Mouse (Mus musculus) ES-E14 (cell line): ENCODE results near the gene Slc30a3. TPM values are rescaled to one million over a fixed set of nuclear protein-coding genes. Genes with fewer than 3 reads are reported as not detected.
"Not testable (repeated sequence)": the region's sequence is repeated elsewhere in the genome, so short reads cannot be mapped to it uniquely, and the experiment has no call there.

ENCODE experiments used
- DNase-seq: peaks from one replicate; pipeline ENCODE4 v3.0.0-alpha.2; 2013; ENCODE audit warnings: low read depth, low spot score
- H3K27ac ChIP-seq: 2 replicates; pipeline ENCODE4 v1.5.1; 2012; ENCODE audit warnings: low read depth, mild to moderate bottlenecking, low read length, moderate library complexity, mixed read lengths; ENCODE audit not compliant: poor library complexity, insufficient read depth, severe bottlenecking
- H3K36me3 ChIP-seq: 2 replicates; pipeline ENCODE4 v1.6.1; 2012; ENCODE audit warnings: mild to moderate bottlenecking, low read length, moderate library complexity, mixed read lengths; ENCODE audit not compliant: control insufficient read depth, poor library complexity, insufficient read depth, severe bottlenecking
- H3K4me1 ChIP-seq, 2 experiments: fragments of 150-350 bp in 1 of 2; sonication (generic) in 1 of 2; 2 replicates each; pipeline ENCODE4 v1.6.1; 2012; ENCODE audit warnings: low read length in 2 of 2, mild to moderate bottlenecking in 1 of 2, mixed read lengths in 1 of 2; ENCODE audit not compliant: control insufficient read depth in 2 of 2, insufficient read depth in 2 of 2, poor library complexity in 1 of 2
- H3K4me3 ChIP-seq, 2 experiments: fragments of 150-350 bp in 1 of 2; sonication (generic) in 1 of 2; 2 replicates each; pipeline ENCODE4 v1.5.1; 2012; ENCODE audit warnings: low read length in 2 of 2, low read depth in 1 of 2, mild to moderate bottlenecking in 1 of 2, mixed read lengths in 1 of 2; ENCODE audit not compliant: insufficient read depth in 1 of 2, poor library complexity in 1 of 2, severe bottlenecking in 1 of 2
- H3K9ac ChIP-seq: 2 replicates; pipeline ENCODE4 v1.6.1; 2012; ENCODE audit warnings: low read depth, mild to moderate bottlenecking, low read length, mixed read lengths; ENCODE audit not compliant: poor library complexity, insufficient read depth, severe bottlenecking
- H3K9me3 ChIP-seq: fragments of 150-350 bp; sonication (generic); 2 replicates; pipeline ENCODE4 v1.6.1; 2012; ENCODE audit warnings: low read depth, mild to moderate bottlenecking, low read length; ENCODE audit not compliant: control insufficient read depth, insufficient read depth
- CHD2 ChIP-seq: IDR thresholded peaks from 2 replicates; pipeline ENCODE4 v1.6.1; 2014; ENCODE audit warnings: mild to moderate bottlenecking, low read depth, low read length, inconsistent platforms
- HCFC1 ChIP-seq: IDR thresholded peaks from 2 replicates; pipeline ENCODE4 v1.6.1; 2012; ENCODE audit warnings: low read length, inconsistent platforms, borderline replicate concordance; ENCODE audit not compliant: insufficient read depth
- MAFK ChIP-seq: IDR thresholded peaks from 2 replicates; pipeline ENCODE4 v1.6.1; 2014; ENCODE audit warnings: mild to moderate bottlenecking, low read depth, low read length, inconsistent platforms; ENCODE audit not compliant: insufficient read depth
- ZC3H11A ChIP-seq: IDR thresholded peaks from 2 replicates; pipeline ENCODE4 v1.6.1; 2012; ENCODE audit warnings: low read depth, mild to moderate bottlenecking, inconsistent platforms, low read length, borderline replicate concordance
- ZNF384 ChIP-seq: IDR thresholded peaks from 2 replicates; pipeline ENCODE4 v1.6.1; 2012; ENCODE audit warnings: low read depth, low read length, inconsistent platforms
- in situ Hi-C, 2 experiments: fragments of 600-800 bp; cut with MboI; formaldehyde crosslinking; loops; one replicate each; pipeline ENCODE4 v1.15.1; 2025; ENCODE audit warnings: low sequenced_read_pairs in 2 of 2, inconsistent platforms in 1 of 2; ENCODE audit not compliant: unreplicated experiment in 2 of 2
- total RNA-seq: library from RNA; depleted of rRNA; stranded (reverse); fragments of 300-350 nt; gene quantifications from 2 replicates; pipeline ENCODE4 v1.2.3, GENCODE M21; 2012

Gene Slc30a3
- total RNA-seq, 1 experiment = 1.5 TPM

DNA sequence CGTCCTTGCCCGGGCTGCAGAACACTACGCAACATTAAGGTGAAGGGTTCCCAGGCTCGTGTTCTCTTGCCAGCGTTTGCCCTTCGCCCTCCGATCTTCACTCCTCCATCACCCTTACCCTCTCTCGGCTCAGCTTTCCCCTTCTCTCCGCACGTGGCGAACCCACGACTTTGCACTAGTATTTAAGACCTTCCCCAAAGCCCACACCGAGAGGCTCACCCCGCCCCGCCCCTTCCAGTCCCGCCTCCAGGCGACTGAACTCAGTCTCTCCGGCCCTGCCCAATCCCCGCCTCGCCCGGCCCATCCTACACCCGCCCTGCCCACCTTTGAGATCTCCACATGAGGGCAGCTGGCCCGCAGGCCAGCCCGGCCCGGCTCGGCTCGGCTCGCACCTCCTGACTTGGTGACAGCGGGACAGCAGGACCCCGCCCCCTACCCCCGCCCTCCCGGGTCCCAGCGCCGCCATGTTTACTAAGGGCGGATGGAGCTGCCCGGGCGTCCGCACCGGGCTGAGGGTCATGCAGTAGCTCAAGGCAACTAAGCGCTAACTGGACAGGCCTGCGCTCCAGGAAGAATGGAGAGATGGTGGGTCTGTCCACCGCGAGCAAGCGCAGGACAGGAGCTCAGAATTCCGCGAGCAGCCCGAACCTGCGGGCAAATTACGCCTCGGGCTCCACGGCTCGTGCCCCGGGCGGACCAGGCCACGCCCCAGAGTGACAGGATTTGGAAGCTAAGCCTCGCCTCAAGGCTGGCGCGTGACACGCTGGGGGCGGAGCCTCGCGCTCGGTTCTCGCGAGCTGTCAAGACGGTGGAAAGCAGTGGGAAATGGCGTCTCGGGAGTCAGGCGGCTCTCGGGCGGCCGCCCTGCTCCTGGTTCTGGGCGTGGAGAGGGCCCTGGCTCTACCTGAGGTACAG, 59.9 kb downstream of the Slc30a3 start, which contains the start of gene Atraid:
Gene Atraid (plus strand): TSS at position 465 of the 915 bp plus-strand sequence.
- H3K4me3 ChIP-seq = peak within 1 kb of the TSS; percentile 78 to 93
- no peaks in the 10 kb centered on the region for H3K4me1 ChIP-seq
- in situ Hi-C loops = no loop called here
- no peak for TF ChIP-seq ZC3H11A
- no peak for TF ChIP-seq ZNF384
- peak; percentile 80 for TF ChIP-seq HCFC1
- TF ChIP-seq CHD2 = peak; percentile 94
- no peak for TF ChIP-seq MAFK
- DNase-seq = peak; percentile 97
- peaks cover 2% of the 10 kb centered on the region; the same call in 1 of the 2 replicates for H3K36me3 ChIP-seq
- H3K27ac ChIP-seq = peak within 1 kb of the TSS; percentile 88
- H3K9me3 ChIP-seq = no peaks in the 10 kb centered on the region
- peak within 1 kb of the TSS; percentile 96 for H3K9ac ChIP-seq

DNA sequence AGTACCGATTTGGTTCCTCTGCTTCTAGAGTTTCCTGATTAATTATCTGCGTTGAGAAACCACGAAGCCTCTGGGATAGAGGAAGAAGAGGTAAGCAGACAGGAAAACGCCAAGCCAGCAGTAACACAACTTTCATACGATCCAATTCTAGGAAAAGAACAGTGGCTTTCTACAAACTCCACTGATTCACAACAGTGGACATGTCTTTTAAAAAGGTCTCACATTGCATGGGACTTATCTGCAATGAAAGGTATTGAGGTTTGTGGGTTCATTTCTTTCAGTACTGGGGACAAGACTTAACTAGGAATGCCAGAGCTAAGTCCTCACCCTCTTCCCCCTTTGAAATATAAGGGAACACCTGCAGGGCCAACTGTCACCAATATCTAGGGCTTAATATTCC, 61.0 kb downstream of the Slc30a3 start:
- Histone ChIP-seq H3K9ac (no peak overlapping the region), H3K4me3 (peak overlapping the region in 1 of 2 experiments; percentile 78; a peak in 3 of 4 replicates), H3K27ac (no peak overlapping the region), H3K36me3 (peaks cover 5% of the 10 kb centered on the region; the same call in 1 of the 2 replicates), H3K4me1 (no peaks in the 10 kb centered on the region), H3K9me3 (no peaks in the 10 kb centered on the region)
- no peak for DNase-seq
- TF ChIP-seq HCFC1 = no peak
- in situ Hi-C loops = no loop called here

DNA sequence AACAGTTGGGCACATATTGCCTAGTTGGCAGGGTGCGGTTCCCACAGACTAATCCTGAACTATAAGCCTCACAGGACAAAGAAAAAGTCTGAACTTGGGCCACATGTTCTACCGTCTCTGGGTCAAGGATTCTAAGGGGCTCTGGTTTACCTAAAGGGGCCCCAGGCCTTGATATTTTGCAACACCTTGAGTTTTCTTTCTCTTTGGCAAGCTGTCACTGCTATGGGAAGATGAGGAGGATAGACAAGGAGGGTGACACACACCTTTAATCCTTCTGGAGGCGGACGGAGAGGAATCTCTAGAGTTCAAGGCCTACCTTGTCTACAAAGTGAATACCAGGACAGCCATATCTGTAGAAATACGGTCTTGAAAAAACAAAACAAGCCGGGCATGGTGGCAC, 61.6 kb downstream of the Slc30a3 start:
- no peak for DNase-seq
- Histone ChIP-seq H3K4me3 (no peak overlapping the region), H3K9me3 (no peaks in the 10 kb centered on the region), H3K36me3 (peaks cover 8% of the 10 kb centered on the region; the same call in 1 of the 2 replicates), H3K27ac (no peak overlapping the region), H3K4me1 (no peaks in the 10 kb centered on the region), H3K9ac (no peak overlapping the region)
- in situ Hi-C loops = no loop called here
- TF ChIP-seq CHD2 (no peak), ZC3H11A (no peak), HCFC1 (no peak), MAFK (no peak), ZNF384 (no peak)

DNA sequence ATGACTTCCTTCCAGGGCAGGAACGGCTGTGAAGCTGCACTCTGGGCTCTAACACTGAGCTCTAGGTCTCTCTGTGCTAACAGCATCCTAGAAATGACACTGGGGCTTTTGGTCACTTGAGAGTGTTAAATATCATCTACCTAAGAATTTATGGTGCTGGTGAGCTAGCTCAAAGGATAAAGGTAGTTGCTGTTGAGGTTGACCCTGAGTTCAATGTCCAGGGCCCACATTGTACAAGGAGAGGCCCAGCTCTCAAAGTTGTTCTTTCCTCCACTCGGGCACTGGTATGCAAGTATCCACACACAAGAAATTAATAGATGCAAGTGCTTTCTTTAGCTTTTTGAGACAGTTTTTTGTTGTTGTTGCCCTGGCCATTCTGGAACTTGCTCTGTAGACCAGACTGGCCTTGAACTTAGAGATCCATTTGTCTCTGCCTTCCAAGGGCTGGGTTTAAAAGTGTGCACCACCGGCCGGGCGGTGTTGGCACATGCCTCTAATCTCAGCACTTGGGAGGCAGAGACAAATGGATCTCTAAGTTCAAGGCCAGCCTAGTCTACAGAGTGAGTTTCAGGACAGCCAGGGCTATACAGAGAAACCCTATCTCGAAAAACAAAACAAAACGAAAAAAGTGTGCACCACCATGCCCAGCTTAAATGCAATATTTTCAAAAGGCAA, 69.7 kb downstream of the Slc30a3 start:
- no peak overlapping the region for H3K27ac ChIP-seq
- no peak overlapping the region for H3K4me3 ChIP-seq
- H3K4me1 ChIP-seq = no peaks in the 10 kb centered on the region
- in situ Hi-C loops = no loop called here
- H3K9ac ChIP-seq = no peak overlapping the region
- TF ChIP-seq ZC3H11A = no peak
- no peak for TF ChIP-seq CHD2
- TF ChIP-seq ZNF384 = no peak
- TF ChIP-seq HCFC1 = no peak
- TF ChIP-seq MAFK = no peak
- H3K36me3 ChIP-seq = peaks cover 21% of the 10 kb centered on the region
- H3K9me3 ChIP-seq = no peaks in the 10 kb centered on the region
- DNase-seq = no peak

DNA sequence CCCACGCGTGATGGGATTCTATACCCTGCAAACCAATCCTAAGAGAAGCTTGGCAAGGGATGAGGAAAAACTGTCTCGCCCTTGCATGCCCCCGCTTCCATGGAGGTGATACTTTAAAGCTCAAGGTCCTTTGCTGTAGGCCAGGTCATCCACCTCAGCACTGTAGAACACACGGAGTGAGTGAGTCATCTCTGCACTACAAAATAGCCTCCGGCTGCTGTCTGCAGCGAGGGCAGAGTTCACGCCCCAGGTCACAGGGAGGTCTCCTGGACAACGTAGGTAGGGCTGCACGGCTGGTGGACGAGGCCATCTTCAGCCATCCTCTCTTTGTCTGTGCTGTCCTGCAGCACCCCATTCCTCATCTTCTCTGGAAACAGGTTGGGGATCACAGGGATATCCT, 71.5 kb downstream of the Slc30a3 start:
- H3K9me3 ChIP-seq, H3K27ac ChIP-seq, H3K9ac ChIP-seq, H3K4me1 ChIP-seq, DNase-seq, in situ Hi-C loops, H3K4me3 ChIP-seq: not testable (repeated sequence)
- peaks cover 13% of the 10 kb centered on the region for H3K36me3 ChIP-seq
